Mouse (Mus musculus) MEL (cell line): ENCODE results near the gene Crybg3. TPM values are rescaled to one million over a fixed set of nuclear protein-coding genes. Genes with fewer than 3 reads are reported as not detected.

ENCODE experiments used
- DNase-seq: peaks from one replicate; pipeline ENCODE4 v3.0.0; 2011; ENCODE audit warnings: low read depth, low spot score
- H3K27ac ChIP-seq: 2 replicates; pipeline ENCODE4 v1.5.1; 2012; ENCODE audit warnings: low read depth, mild to moderate bottlenecking, control low read depth, low read length, moderate library complexity; ENCODE audit not compliant: control insufficient read depth
- H3K27me3 ChIP-seq, 2 experiments: fragments of 150-350 bp in 1 of 2; sonication (generic) in 1 of 2; 2 replicates each; pipeline ENCODE4 v1.6.1; 2012; ENCODE audit warnings: low read length in 2 of 2, mild to moderate bottlenecking in 2 of 2, improper control_type of control experiment in 1 of 2, moderate library complexity in 1 of 2; ENCODE audit not compliant: insufficient read depth in 2 of 2, control insufficient read depth in 1 of 2
- H3K36me3 ChIP-seq, 2 experiments: 2 replicates each; pipeline ENCODE4 v1.6.1; 2012 to 2014; ENCODE audit warnings: low read length in 2 of 2, improper control_type of control experiment in 1 of 2, inconsistent platforms in 1 of 2, mild to moderate bottlenecking in 1 of 2; ENCODE audit not compliant: insufficient read depth in 2 of 2, control insufficient read depth in 1 of 2
- H3K4me1 ChIP-seq, 2 experiments: fragments of 150-350 bp in 1 of 2; sonication (generic) in 1 of 2; 2 replicates each; pipeline ENCODE4 v1.6.1; 2012; ENCODE audit warnings: low read length in 2 of 2, improper control_type of control experiment in 1 of 2, mild to moderate bottlenecking in 1 of 2; ENCODE audit not compliant: insufficient read depth in 2 of 2, control insufficient read depth in 1 of 2
- H3K4me3 ChIP-seq, 2 experiments: fragments of 150-350 bp in 1 of 2; sonication (generic) in 1 of 2; 2 replicates each; pipeline ENCODE4 v1.5.1; 2012; ENCODE audit warnings: low read depth in 2 of 2, low read length in 2 of 2, mild to moderate bottlenecking in 2 of 2, moderate library complexity in 2 of 2, control low read depth in 1 of 2, improper control_type of control experiment in 1 of 2; ENCODE audit not compliant: control insufficient read depth in 1 of 2, insufficient read depth in 1 of 2
- H3K79me2 ChIP-seq: 2 replicates; pipeline ENCODE4 v1.6.1; 2012; ENCODE audit warnings: mild to moderate bottlenecking, low read length, moderate library complexity; ENCODE audit not compliant: control insufficient read depth, poor library complexity, insufficient read depth
- H3K9ac ChIP-seq: 2 replicates; pipeline ENCODE4 v1.6.1; 2012; ENCODE audit warnings: low read depth, mild to moderate bottlenecking, control low read depth, low read length, moderate library complexity; ENCODE audit not compliant: control insufficient read depth, poor library complexity, severe bottlenecking
- H3K9me3 ChIP-seq: fragments of 150-350 bp; sonication (generic); replicated peaks from 2 replicates; pipeline ENCODE4 v1.6.1; 2012; ENCODE audit warnings: mild to moderate bottlenecking, low read length, improper control_type of control experiment, moderate library complexity; ENCODE audit not compliant: insufficient read depth
- E2F4 ChIP-seq: IDR thresholded peaks from 2 replicates; pipeline ENCODE4 v1.6.1; 2011; ENCODE audit warnings: low read depth, low read length, improper control_type of control experiment, borderline replicate concordance
- EP300 ChIP-seq, 2 experiments: IDR thresholded peaks; 2 replicates each; pipeline ENCODE4 v1.6.1; 2011; ENCODE audit warnings: improper control_type of control experiment in 2 of 2, low read length in 2 of 2, low read depth in 1 of 2, mild to moderate bottlenecking in 1 of 2
- GATA1 ChIP-seq: IDR thresholded peaks from 2 replicates; pipeline ENCODE4 v1.6.1; 2011; ENCODE audit warnings: low read depth, low read length, improper control_type of control experiment
- JUND ChIP-seq: IDR thresholded peaks from 2 replicates; pipeline ENCODE4 v1.6.1; 2011; ENCODE audit warnings: low read depth, mild to moderate bottlenecking, improper control_type of control experiment, low read length
- MAX ChIP-seq: IDR thresholded peaks from 2 replicates; pipeline ENCODE4 v1.6.1; 2011; ENCODE audit warnings: low read length, improper control_type of control experiment
- MAZ ChIP-seq: IDR thresholded peaks from 2 replicates; pipeline ENCODE4 v1.6.1; 2012; ENCODE audit warnings: low read depth, mild to moderate bottlenecking, inconsistent platforms, low read length, improper control_type of control experiment
- MEF2A ChIP-seq: IDR thresholded peaks from 2 replicates; pipeline ENCODE4 v1.6.1; 2014; ENCODE audit warnings: low read depth, mild to moderate bottlenecking, inconsistent platforms, low read length, improper control_type of control experiment; ENCODE audit not compliant: poor library complexity, insufficient replicate concordance, severe bottlenecking; ENCODE audit errors: extremely low read depth
- MYB ChIP-seq: IDR thresholded peaks from 2 replicates; pipeline ENCODE4 v1.6.1; 2011; ENCODE audit warnings: mild to moderate bottlenecking, low read depth, low read length, improper control_type of control experiment
- MYC ChIP-seq: IDR thresholded peaks from 2 replicates; pipeline ENCODE4 v1.6.1; 2011; ENCODE audit warnings: low read depth, mild to moderate bottlenecking, low read length, improper control_type of control experiment, moderate library complexity
- POLR2AphosphoS2 ChIP-seq: IDR thresholded peaks from 2 replicates; pipeline ENCODE4 v1.6.1; 2011; ENCODE audit warnings: low read length, improper control_type of control experiment
- POLR2AphosphoS5 ChIP-seq: IDR thresholded peaks from 2 replicates; pipeline ENCODE4 v1.6.1; 2012; ENCODE audit warnings: low read depth, borderline replicate concordance, mild to moderate bottlenecking, inconsistent platforms, low read length, moderate library complexity, mixed read lengths
- SIN3A ChIP-seq: IDR thresholded peaks from 2 replicates; pipeline ENCODE4 v1.6.1; 2012; ENCODE audit warnings: low read length, improper control_type of control experiment, inconsistent platforms
- SMC3 ChIP-seq: IDR thresholded peaks from 2 replicates; pipeline ENCODE4 v1.6.1; 2011; ENCODE audit warnings: low read depth, low read length, improper control_type of control experiment
- TAL1 ChIP-seq: IDR thresholded peaks from 2 replicates; pipeline ENCODE4 v1.6.1; 2012; ENCODE audit warnings: mild to moderate bottlenecking, inconsistent platforms, low read length, moderate library complexity, mixed read lengths
- TCF12 ChIP-seq: IDR thresholded peaks from 2 replicates; pipeline ENCODE4 v1.6.1; 2014; ENCODE audit warnings: low read depth, mild to moderate bottlenecking, inconsistent platforms, low read length, improper control_type of control experiment, moderate library complexity
- UBTF ChIP-seq: IDR thresholded peaks from 2 replicates; pipeline ENCODE4 v1.6.1; 2012; ENCODE audit warnings: low read depth, mild to moderate bottlenecking, inconsistent platforms, low read length, improper control_type of control experiment, moderate library complexity, borderline replicate concordance; ENCODE audit not compliant: insufficient read depth
- USF1 ChIP-seq: IDR thresholded peaks from 2 replicates; pipeline ENCODE4 v1.6.1; 2014; ENCODE audit warnings: low read depth, mild to moderate bottlenecking, inconsistent platforms, low read length, improper control_type of control experiment, moderate library complexity
- ZC3H11A ChIP-seq: IDR thresholded peaks from 2 replicates; pipeline ENCODE4 v1.6.1; 2012; ENCODE audit warnings: low read depth, mild to moderate bottlenecking, inconsistent platforms, low read length, improper control_type of control experiment
- ZNF384 ChIP-seq: IDR thresholded peaks from 2 replicates; pipeline ENCODE4 v1.6.1; 2012; ENCODE audit warnings: low read depth, mild to moderate bottlenecking, inconsistent platforms, low read length, improper control_type of control experiment
- polyA plus RNA-seq, 2 experiments: library from polyadenylated mRNA; stranded (reverse) in 1 of 2; unstranded in 1 of 2; fragments of >175 nt in 1 of 2; fragments of >200 nt in 1 of 2; gene quantifications; 2 replicates each; pipeline versions ENCODE4 v1.2.1 to v1.2.4; 2012; ENCODE audit warnings: low replicate concordance in 2 of 2, low read depth in 1 of 2; ENCODE audit not compliant: insufficient read length in 2 of 2, insufficient read depth in 1 of 2, missing spikeins in 1 of 2
- total RNA-seq: library from RNA; depleted of rRNA; stranded (reverse); fragments of 300-350 nt; gene quantifications from 2 replicates; pipeline ENCODE4 v1.2.3, GENCODE M21; 2012

The Crybg3 gene
- total and polyA plus RNA-seq, 3 experiments: 0.63 to 0.73 TPM; not detected in 1

DNA sequence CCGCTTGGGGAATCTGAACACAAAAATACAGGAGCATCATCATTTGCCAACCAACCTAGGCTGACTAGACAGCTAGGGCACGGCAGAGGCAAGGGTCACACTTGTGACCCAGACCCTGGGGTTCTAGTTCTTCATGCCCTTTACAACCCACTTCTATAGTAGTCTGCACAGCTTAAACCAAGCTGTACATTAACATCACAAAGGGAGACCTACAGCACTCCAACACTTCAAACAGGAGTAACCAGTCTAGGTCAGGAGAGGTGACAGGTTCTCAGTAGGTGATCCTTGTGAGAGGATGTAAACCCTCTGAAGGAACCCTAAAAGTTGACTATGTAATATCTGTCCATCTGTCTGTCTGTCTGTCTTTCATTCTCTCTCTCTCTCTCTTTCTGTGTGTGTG, 35.1 kb downstream of the Crybg3 start:
- Histone ChIP-seq H3K36me3 (no peaks in the 10 kb centered on the region), H3K9me3 (no peaks in the 10 kb centered on the region), H3K27ac (no peak overlapping the region), H3K9ac (no peak overlapping the region), H3K27me3 (no peaks in the 10 kb centered on the region; a peak in 2 of 4 replicates), H3K4me3 (no peak overlapping the region), H3K4me1 (no peaks in the 10 kb centered on the region), H3K79me2 (no peaks in the 10 kb centered on the region)
- DNase-seq: no peak
- TF ChIP-seq TCF12 (no peak), SIN3A (no peak), POLR2AphosphoS2 (no peak), EP300 (IDR thresholded peaks at IDR 0.05; ENCODE audit: low read depth in 1 of 2, low read length in 2 of 2) (no peak), MAZ (no peak), MYC (no peak), GATA1 (no peak), JUND (no peak)

DNA sequence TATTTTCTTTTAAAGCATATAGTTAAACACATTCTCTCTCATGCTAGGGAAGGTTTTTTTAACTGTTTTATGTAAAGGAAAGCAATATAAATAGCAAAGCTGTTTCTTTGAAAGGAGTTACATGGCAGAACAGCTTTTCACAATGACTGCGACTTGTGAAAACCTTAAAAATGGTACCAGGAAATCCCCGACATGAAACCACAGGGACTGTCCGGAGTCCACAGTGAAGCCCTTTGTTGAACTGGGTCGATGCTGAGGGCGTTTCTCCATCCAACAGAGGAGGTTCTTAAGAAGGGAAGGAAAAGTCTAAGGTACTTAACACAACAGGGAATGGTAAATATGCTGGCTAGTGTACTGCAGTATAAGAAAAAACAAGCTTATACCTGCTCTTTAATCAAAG, 36.8 kb downstream of the Crybg3 start:
- Histone ChIP-seq H3K36me3 (no peaks in the 10 kb centered on the region), H3K27ac (no peak overlapping the region), H3K9me3 (no peaks in the 10 kb centered on the region), H3K9ac (no peak overlapping the region), H3K27me3 (no peaks in the 10 kb centered on the region; a peak in 2 of 4 replicates), H3K4me1 (no peaks in the 10 kb centered on the region), H3K79me2 (no peaks in the 10 kb centered on the region), H3K4me3 (no peak overlapping the region)
- TF ChIP-seq ZC3H11A: no peak
- no peak for TF ChIP-seq MAZ
- no peak for TF ChIP-seq USF1
- no peak for DNase-seq

DNA sequence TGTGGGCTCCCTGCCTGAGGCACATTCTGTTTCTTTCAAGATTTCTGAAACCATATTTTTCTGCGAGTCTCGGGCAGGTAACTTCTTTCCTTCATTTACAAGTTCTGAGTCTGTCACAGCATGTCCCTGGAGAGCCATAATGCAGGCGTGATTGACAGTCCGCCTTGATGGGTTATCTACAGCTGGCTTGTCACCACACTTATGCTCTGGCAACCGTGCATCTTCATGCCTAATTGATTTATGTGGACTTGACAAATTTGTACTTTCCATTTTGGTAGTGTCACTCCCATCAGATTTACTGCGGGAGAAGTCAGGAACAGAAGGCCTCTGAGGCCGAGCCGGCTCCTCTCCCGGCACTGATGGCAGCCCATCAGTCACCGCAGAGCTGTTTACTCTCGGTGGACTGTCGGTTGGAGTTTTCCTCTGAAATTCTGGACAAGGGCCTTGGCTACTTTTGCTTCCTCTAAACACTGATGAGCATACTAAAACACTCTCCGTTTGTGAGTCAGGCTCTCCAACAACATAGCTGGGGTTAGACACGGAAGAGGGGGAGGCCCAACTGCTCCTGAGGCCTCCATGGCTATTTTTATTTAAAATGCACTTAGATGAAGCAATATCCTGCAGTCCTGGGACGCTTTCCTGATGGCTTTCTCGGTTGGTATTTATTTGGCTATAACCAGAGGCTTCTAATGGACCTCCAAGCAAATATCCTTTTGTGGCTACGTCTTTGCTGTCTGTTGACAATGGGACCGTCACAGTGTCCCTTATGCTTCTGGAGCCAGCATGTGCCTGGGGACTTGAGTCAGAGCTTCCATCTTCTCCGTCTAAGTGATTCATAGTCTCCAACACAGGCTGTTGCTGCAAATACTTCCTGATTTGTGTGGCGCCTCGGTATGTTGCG, 41.2 kb downstream of the Crybg3 start:
- H3K9me3 ChIP-seq: no peaks in the 10 kb centered on the region
- DNase-seq: no peak
- H3K36me3 ChIP-seq: no peaks in the 10 kb centered on the region
- TF ChIP-seq MYB: no peak
- no peak for TF ChIP-seq EP300 (IDR thresholded peaks at IDR 0.05; ENCODE audit: low read depth in 1 of 2, low read length in 2 of 2)
- no peak for TF ChIP-seq E2F4
- no peak for TF ChIP-seq SMC3
- no peak for TF ChIP-seq UBTF
- TF ChIP-seq MAX: no peak
- TF ChIP-seq MEF2A: no peak
- TF ChIP-seq ZNF384: no peak
- no peak for TF ChIP-seq POLR2AphosphoS5
- no peak for TF ChIP-seq TAL1
- no peak for TF ChIP-seq MYC
- TF ChIP-seq JUND: no peak
- H3K9ac ChIP-seq: no peak overlapping the region
- no peaks in the 10 kb centered on the region for H3K79me2 ChIP-seq
- H3K4me1 ChIP-seq: no peaks in the 10 kb centered on the region
- no peak overlapping the region for H3K4me3 ChIP-seq
- H3K27ac ChIP-seq: no peak overlapping the region
- H3K27me3 ChIP-seq: no peaks in the 10 kb centered on the region; a peak in 1 of 4 replicates
